In the genomic region with DNA sequence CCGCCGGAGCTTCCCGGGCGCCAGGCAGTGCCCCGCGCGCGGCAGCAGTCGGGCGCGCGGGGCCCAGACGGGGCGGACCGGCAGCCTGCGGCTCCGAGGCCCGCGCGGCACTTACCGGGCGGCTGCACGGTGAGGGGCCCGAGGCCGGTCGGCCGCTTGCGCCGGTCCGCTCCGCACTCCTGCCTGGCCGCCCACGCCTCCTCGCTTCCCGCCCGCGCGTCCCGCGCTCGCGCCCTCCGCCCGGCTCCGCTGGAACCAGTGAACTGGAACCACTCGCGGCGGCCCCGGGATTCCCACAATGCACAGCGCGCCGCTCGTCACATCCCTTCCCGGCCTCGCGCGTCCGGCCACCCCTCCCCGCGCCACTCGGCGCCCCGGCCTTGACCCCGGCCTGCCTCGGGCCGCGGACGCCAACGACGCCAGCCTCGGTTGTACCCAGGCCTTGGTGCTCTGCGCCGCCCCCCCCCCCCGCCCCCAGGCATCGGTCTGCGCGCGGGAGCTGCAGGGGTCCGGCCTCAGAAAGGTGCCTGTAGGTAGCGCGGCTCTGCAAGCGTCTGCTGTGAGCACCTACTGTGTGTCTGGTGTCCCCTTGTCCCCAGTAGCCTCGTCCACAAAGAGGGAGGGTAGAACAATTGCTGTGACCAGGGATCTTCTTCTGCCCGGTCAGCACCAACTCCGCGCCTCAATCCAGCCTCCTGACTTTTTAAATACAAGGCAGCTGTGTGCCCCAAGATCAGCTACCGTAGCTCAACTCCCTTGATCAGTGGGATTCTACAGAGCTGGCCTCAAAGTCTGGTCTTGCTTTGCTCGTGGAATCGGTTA, we compare ENCODE assay signal across 8 mouse cellular contexts. TPM values are rescaled to one million over a fixed set of nuclear protein-coding genes. Genes with fewer than 3 reads are reported as not detected.
DNase-seq lines count a peak whose midpoint lies in the region; ATAC-seq and TF ChIP-seq lines count a peak whose summit lies in the region.

No protein-coding gene starts in this region.

- peak; percentile 84 for ATAC-seq in intestine, postnatal 0 days
- ATAC-seq in midbrain, embryonic 11.5 days (ENCODE audit: low FRiP score), result peak; percentile 83

- peak overlapping the region; percentile 88 for H3K4me2 ChIP-seq in intestine, postnatal 0 days (replicated peaks; ENCODE audit: low read depth)
- H3K4me2 ChIP-seq in midbrain, embryonic 11.5 days, result peak overlapping the region; percentile 89

- H3K27me3 ChIP-seq in intestine, postnatal 0 days (replicated peaks; ENCODE audit: control insufficient read depth, insufficient read depth, low read length), result no peaks in the 10 kb centered on the region
- no peaks in the 10 kb centered on the region for H3K27me3 ChIP-seq in midbrain, embryonic 11.5 days (ENCODE audit: control insufficient read depth, insufficient read depth, low read length)

- H3K4me1 ChIP-seq in intestine, postnatal 0 days (replicated peaks; ENCODE audit: control insufficient read depth, insufficient read depth, low read length), result 0 out of 2 replicates have a peak, but pooled peaks cover 3% of the 10 kb centered on the region
- peaks cover 23% of the 10 kb centered on the region for H3K4me1 ChIP-seq in midbrain, embryonic 11.5 days (ENCODE audit: control insufficient read depth, insufficient read depth, low read length)

- H3K9me3 ChIP-seq in intestine, postnatal 0 days (ENCODE audit: control insufficient read depth), result no peaks in the 10 kb centered on the region
- H3K9me3 ChIP-seq in midbrain, embryonic 11.5 days (ENCODE audit: control insufficient read depth, low read length), result no peaks in the 10 kb centered on the region

- H3K27ac ChIP-seq in intestine, postnatal 0 days (ENCODE audit: low read depth, low read length), result peak overlapping the region; percentile 78
- peak overlapping the region; percentile 71 for H3K27ac ChIP-seq in midbrain, embryonic 11.5 days (ENCODE audit: low read depth, low read length)

- H3K36me3 ChIP-seq in intestine, postnatal 0 days (ENCODE audit: control insufficient read depth, insufficient read depth), result no peaks in the 10 kb centered on the region
- peaks cover 3% of the 10 kb centered on the region; the same call in 1 of the 2 replicates for H3K36me3 ChIP-seq in midbrain, embryonic 11.5 days (ENCODE audit: control insufficient read depth, insufficient read depth, low read length)

- under 1% methylated on average over 85 of the region's 89 CpGs for WGBS in intestine, postnatal 0 days
- WGBS in midbrain, embryonic 11.5 days, result 1% methylated on average over 82 of the region's 89 CpGs

- intact Hi-C loops in left cerebral cortex, postnatal 4 days (cut with DNase I), result no loop called here

- peak overlapping the region; percentile 68 for H3K4me3 ChIP-seq in intestine, postnatal 0 days (ENCODE audit: low read depth, low read length)
- peak overlapping the region; percentile 98 for H3K4me3 ChIP-seq in midbrain, embryonic 11.5 days (ENCODE audit: low read depth, low read length)

- DNase-seq in adrenal gland, adult 8-10 months, result peak; percentile 89
- peak; percentile 75 for DNase-seq in embryo, embryonic 11.5 days (ENCODE audit: low read depth, low spot score)
- peak; percentile 80 to 92 for DNase-seq in gastrocnemius, postnatal 4 days (ENCODE audit: low spot score in 2 of 2)
- peak; percentile 89 for DNase-seq in left cerebral cortex, postnatal 4 days
- DNase-seq in midbrain, embryonic 11.5 days (ENCODE audit: low spot score, missing footprints), result peak; percentile 97
- DNase-seq in right cerebral cortex, postnatal 4 days, result peak; percentile 86
- peak; percentile 85 for DNase-seq in yolk sac, embryonic 10.5 days (ENCODE audit: low spot score)

- H3K9ac ChIP-seq in intestine, postnatal 0 days (ENCODE audit: low read depth, low read length), result peak overlapping the region; percentile 90
- peak overlapping the region; percentile 99 for H3K9ac ChIP-seq in midbrain, embryonic 11.5 days (ENCODE audit: low read length)

- no peak for TF ChIP-seq CTCF in intestine, postnatal 0 days (IDR thresholded peaks at IDR 0.05; ENCODE audit: low read depth)

RNA-seq across cellular contexts. Expression of gene H2afy, which starts 0.7 kb away (rescaled TPM):
- 100 to 1,000 TPM; 130 to 162 (median 139) TPM for total RNA-seq in adrenal gland, adult 8-10 months (2022)
- total RNA-seq in gastrocnemius, postnatal 4 days (2021), result 10 to 100 TPM; 80.2 to 89.7 TPM
- polyA plus RNA-seq in intestine, postnatal 0 days (2015; fragmentation: Nextera tagmentation; extraction: Ambion mirVana), result 132 and 138 TPM in 2 replicates
- 100 to 1,000 TPM; 114 to 116 TPM for total RNA-seq in left cerebral cortex, postnatal 4 days (2021)
- 677 and 693 TPM in 2 replicates for polyA plus RNA-seq in midbrain, embryonic 11.5 days (2014; fragmentation: Nextera tagmentation; extraction: Ambion mirVana)

RNA-seq across cellular contexts. Expression of gene Tifab, which starts 43.2 kb away (rescaled TPM):
- 1 to 10 TPM; 1.9 to 5.3 (median 4.4) TPM for total RNA-seq in adrenal gland, adult 8-10 months (2022)
- total RNA-seq in gastrocnemius, postnatal 4 days (2021), result 1 to 10 TPM; 1.4 to 1.5 TPM
- 3.3 and 3.4 TPM in 2 replicates for polyA plus RNA-seq in intestine, postnatal 0 days (2015; fragmentation: Nextera tagmentation; extraction: Ambion mirVana)
- under 1 TPM; 0.89 to 0.94 TPM for total RNA-seq in left cerebral cortex, postnatal 4 days (2021)
- 0.43 and 0.60 TPM in 2 replicates for polyA plus RNA-seq in midbrain, embryonic 11.5 days (2014; fragmentation: Nextera tagmentation; extraction: Ambion mirVana)

Comparison
In these comparisons a context has a peak if more than half of its experiments do, and no peak if none do; other contexts are left out.
1. Peak in every context shown above with its lines: DNase-seq, ATAC-seq, H3K4me3 ChIP-seq and H3K27ac ChIP-seq.